Mouse (Mus musculus): ENCODE data around the gene Anks1b.
A peak's percentile ranks its signal among the peaks of the same experiment; 100 is the strongest.

Anks1b gene

GRCm38 (mm10) chr10:90852432-90852831 is 979.1 kb downstream of the Anks1b start:
- no peak for DNase-seq (ENCODE audit: extremely low spot score)

- DNase-seq (ENCODE audit: extremely low spot score), result no peak
Observed at GRCm38 (mm10) chr10:90856668-90857067, 983.4 kb downstream of the Anks1b start.

DNA sequence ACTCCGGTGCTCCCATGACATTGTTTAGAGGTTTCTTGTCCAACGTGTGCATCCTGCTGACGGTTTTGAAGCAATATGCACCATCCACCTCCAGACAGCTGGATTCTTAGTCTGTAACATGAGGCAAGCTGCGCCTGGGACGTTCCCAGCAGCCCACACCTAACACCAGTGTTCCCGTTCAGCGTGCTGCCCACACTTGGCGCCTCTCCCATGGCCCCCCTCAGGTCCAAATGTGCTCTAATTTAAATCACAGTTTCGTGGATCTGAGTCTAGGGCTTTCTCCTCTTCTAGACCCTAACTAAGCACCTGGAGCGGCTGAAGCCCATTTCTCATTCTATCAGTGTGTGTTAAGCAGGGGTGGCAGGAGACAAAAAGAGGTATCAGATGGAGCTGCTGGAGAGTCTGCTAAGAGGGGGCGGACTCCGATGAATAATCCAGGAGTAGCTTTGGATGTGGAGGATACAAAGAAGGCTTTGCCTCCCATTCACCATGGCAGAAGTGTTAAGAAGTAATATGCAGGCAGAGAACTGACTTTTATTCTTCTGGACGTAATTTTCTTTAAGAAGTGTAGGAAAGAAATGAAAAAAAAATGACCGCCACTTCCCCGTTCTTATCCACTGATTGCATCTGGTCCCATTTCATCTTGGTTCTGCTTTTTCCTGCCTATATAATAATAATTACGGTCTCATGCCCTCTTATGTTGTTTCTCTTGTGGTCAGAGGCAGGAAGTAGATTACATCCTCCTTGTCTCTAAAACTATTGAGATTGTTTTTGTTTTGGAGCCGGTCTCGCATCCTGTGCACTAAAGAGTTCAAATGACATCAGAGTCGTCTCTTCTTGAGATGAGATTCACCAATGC is 986.6 kb downstream of the Anks1b start:
- no peak for DNase-seq (ENCODE audit: extremely low spot score)

GRCm38 (mm10) chr10:90863881-90864598 is 990.7 kb downstream of the Anks1b start:
- DNase-seq (ENCODE audit: extremely low spot score), result no peak

- no peak for DNase-seq (ENCODE audit: extremely low spot score)
Observed at GRCm38 (mm10) chr10:90864599-90864889, 991.2 kb downstream of the Anks1b start.

DNA sequence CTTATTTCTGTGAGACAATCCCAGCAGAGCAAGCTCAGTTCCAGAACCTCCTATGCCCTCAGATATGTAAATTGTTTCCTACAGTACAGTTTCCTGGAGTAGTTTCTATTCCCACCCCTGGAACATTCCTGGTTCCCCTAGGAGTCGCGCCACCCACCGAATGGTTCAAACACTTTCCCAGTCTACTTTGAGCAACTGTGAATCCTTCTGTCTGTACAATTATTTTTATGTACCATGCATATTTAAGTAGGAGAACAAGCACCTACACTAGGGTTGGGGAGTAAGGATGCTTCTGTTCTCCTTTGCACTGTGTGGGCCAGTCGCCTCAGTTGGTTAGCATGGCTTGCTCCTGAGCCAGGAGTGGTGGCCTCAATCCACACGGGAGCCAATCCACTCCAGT is 999.9 kb downstream of the Anks1b start:
- no peak for DNase-seq (ENCODE audit: extremely low spot score)

- DNase-seq (ENCODE audit: extremely low spot score), result no peak
Observed at GRCm38 (mm10) chr10:90874166-90874565, 1000.9 kb downstream of the Anks1b start.

DNA sequence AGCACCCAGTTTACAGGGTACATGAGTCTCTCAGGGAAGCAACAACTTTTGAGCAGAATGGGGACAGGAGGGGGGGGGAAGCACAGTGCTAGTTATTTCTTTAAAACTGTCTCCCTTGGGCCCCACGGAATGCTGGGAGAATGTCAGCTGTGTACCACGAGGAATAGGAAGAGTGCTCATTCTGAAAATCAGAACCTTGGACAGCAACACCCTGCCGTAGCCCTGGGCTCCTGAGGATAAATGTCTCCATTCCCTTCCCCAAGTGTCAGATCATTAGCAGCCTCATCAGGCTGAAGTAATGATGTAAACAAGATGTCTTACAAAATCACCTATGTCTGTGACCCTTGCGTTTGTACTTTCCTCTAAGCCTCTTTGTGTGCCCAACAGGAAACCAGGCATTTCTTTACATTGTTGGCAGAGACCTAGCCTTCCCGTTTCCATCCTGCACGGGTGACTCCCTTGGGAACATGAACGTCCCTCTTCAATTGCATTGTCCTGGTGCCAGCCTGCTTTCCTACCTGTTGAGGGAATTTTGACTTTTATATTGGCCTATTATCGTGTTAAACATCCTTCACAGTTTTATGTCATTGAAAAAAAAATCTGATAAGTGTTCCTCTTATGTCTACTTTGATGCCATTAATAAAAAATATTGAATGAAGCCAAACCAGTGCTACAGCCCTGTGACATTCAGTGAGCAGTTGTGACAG is 1007.7 kb downstream of the Anks1b start:
- DNase-seq (ENCODE audit: extremely low spot score), result peak; percentile 40

GRCm38 (mm10) chr10:90889566-90889965 is 1016.3 kb downstream of the Anks1b start:
- no peak for DNase-seq (ENCODE audit: extremely low spot score)

DNA sequence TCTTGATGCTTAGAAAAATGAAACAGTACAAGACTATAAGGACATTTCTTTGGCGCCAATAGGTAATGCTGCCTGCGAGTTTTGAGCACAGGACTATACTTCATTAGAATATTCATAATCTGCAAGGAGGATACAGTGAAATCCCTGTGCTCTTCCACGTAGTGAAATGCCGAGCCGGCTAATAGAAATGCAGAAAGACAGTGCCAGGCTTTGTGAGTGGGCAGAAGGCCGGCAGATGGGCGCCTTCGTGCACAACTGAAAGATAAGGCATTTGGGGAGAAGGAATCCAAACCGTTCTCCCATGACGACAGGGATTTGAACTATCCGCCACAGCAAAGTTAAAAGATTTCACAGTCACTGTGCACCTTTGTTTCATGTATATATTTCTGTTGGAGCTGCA is 1019.4 kb downstream of the Anks1b start:
- no peak for DNase-seq (ENCODE audit: extremely low spot score)

DNA sequence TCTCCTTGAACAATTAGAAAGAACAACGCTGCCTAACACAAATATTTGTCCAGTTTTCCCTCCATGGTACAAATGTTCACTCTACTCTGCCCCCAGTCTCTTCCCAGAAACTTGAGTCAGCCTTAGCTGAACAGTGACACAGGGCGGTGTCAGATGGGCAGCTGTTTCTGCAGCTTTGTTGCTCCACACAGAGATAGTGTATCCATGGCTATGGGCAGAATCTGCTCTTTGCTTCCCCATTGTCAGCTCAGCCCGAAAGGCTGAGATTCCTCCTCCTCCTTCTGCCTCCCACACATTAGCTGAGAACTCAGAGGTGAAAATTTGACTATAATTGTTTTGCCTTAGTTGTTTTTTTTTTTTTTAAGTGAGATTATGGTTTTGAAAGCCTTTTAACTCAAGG is 1024.6 kb downstream of the Anks1b start:
- no peak for DNase-seq (ENCODE audit: extremely low spot score)

DNA sequence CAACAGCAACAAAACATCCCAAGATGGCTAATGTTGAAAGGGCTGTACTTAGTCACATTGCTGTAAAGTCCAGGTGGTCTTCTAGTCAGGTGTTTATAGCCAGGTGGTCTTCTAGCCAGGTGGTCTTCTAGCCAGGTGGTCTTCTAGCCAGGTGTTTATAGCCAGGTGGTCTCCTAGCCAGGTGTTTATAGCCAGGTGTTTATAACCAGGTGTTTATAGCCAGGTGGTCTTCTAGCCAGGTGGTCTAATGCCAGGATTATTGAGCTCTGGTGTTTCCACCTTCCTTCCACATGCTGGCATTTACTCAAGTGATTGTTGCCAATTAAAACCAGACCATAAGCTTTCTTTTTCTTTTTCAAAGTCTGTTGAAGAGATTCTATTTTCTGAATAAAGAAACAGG is 1030.9 kb downstream of the Anks1b start:
- DNase-seq (ENCODE audit: extremely low spot score), result no peak

DNA sequence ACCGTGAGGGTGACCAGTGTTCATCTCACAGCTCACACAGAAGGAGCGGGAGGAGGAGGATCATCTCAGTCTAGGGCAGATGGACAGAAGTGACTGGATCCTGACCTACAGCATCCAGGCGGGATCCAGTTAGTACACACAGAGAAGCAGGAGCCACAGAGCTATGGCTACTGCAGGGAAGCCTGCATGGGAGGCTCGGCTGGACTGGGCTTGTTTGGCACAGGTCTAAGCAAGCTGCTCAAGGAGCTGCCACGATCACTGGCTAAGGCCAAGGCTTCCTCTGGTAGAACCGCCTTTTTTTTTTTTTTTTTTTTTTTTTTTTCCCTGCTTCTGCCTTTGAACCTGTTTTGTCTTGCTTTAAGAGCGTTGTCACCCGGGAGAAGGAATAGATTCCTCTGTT is 1034.1 kb downstream of the Anks1b start:
- DNase-seq (ENCODE audit: extremely low spot score), result no peak

DNA sequence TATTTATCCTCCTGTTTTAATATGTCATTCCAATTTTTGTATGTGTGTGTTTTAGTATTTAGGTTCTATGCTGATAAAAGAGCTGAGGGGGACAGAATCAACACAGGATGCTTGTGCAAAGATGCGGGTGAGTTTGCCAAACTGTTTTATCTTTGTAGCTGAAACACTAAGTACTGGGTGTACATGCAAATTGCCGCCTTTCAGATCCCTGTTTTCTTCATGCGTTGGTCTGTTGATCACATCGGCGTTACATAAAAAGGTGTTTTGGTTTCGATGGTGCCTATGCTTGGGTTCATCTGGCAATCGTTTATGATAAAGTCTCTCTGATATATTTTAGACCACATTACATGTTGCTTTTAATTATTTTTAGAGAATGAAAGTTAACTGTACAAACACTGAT is 1050.2 kb downstream of the Anks1b start:
- DNase-seq (ENCODE audit: extremely low spot score), result no peak

GRCm38 (mm10) chr10:90933088-90933487 is 1059.8 kb downstream of the Anks1b start:
- no peak for DNase-seq (ENCODE audit: extremely low spot score)

DNA sequence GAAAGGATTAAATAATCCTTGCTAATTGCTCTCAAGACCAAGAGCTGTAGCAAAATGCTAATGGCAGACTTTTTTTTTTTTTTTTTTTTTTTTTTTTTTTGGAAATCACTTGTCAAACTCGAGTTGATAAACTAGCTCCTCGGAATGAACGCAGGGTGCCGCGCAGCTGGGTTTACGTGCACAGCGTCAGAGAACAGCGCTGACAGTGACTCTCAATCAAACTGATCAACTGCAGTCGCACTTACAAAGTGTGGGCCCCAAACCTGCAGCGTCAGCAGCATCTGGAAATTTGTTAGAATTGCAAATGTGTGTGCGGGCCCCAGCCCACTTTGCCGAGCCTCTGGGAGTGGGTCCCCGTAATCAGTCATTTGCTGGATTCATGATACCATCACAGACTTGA is 1061.4 kb downstream of the Anks1b start:
- no peak for DNase-seq (ENCODE audit: extremely low spot score)

- DNase-seq (ENCODE audit: extremely low spot score), result no peak
Observed at GRCm38 (mm10) chr10:90937721-90938460, 1064.6 kb downstream of the Anks1b start.

- DNase-seq (ENCODE audit: extremely low spot score), result no peak
Observed at GRCm38 (mm10) chr10:90940521-90941520, 1067.5 kb downstream of the Anks1b start.

- no peak for DNase-seq (ENCODE audit: extremely low spot score)
Observed at GRCm38 (mm10) chr10:90942001-90942700, 1068.8 kb downstream of the Anks1b start.

- DNase-seq (ENCODE audit: extremely low spot score), result no peak
Observed at GRCm38 (mm10) chr10:90947043-90947442, 1073.7 kb downstream of the Anks1b start.
